Mouse (Mus musculus) lung, embryonic 15.5 days (tissue): ENCODE measurements around the gene Fam129b. TPM values are rescaled to one million over a fixed set of nuclear protein-coding genes. Genes with fewer than 3 reads are reported as not detected.
"Not testable (repeated sequence)": the region's sequence is repeated elsewhere in the genome, so short reads cannot be mapped to it uniquely, and the experiment has no call there.

Experiments used
- ATAC-seq: fragments of 200-750 bp; cut with Nextera tagmentation; 2 replicates; pipeline ENCODE4 v1.8.0; 2017; ENCODE audit warnings: moderate number of reproducible peaks, borderline replicate concordance; ENCODE audit not compliant: low FRiP score, low TSS enrichment; ENCODE audit errors: extremely low read depth
- H3K27ac ChIP-seq: fragments of 300-500 bp; sonication (generic); 2 replicates; pipeline ENCODE4 v1.5.1; 2015; ENCODE audit warnings: moderate library complexity, mild to moderate bottlenecking, inconsistent platforms
- H3K27me3 ChIP-seq: fragments of 300-500 bp; sonication (generic); 2 replicates; pipeline ENCODE4 v1.6.1; 2015; ENCODE audit warnings: inconsistent platforms
- H3K36me3 ChIP-seq: fragments of 300-500 bp; sonication (generic); 2 replicates; pipeline ENCODE4 v1.6.1; 2015; ENCODE audit warnings: inconsistent platforms
- H3K4me1 ChIP-seq: fragments of 300-500 bp; sonication (generic); 2 replicates; pipeline ENCODE4 v1.6.1; 2015; ENCODE audit warnings: inconsistent platforms
- H3K4me2 ChIP-seq: fragments of 300-500 bp; sonication (generic); 2 replicates; pipeline ENCODE4 v1.6.1; 2015; ENCODE audit warnings: inconsistent platforms, mild to moderate bottlenecking, moderate library complexity
- H3K4me3 ChIP-seq: fragments of 300-500 bp; sonication (generic); 2 replicates; pipeline ENCODE4 v1.5.1; 2015; ENCODE audit warnings: mild to moderate bottlenecking, inconsistent platforms
- H3K9ac ChIP-seq: fragments of 300-500 bp; sonication (generic); 2 replicates; pipeline ENCODE4 v1.6.1; 2015; ENCODE audit warnings: inconsistent platforms
- H3K9me3 ChIP-seq: fragments of 300-500 bp; sonication (generic); 2 replicates; pipeline ENCODE4 v1.6.1; 2016; ENCODE audit warnings: inconsistent platforms
- WGBS: fragments of 180-500 bp; shearing (Covaris S2); methylation state at CpG from one replicate; pipeline ENCODE4 v1.1.7; 2015; 5-methylcytosine and 5-hydroxymethylcytosine counted together
- polyA plus RNA-seq: library from polyadenylated mRNA; unstranded; fragments of >200 nt; fragmentation: Nextera tagmentation; extraction: Ambion mirVana; gene quantifications from 2 replicates; pipeline ENCODE4 v1.2.1, GENCODE M21; 2015

The Fam129b gene
- polyA plus RNA-seq, 1 experiment from 2014 or later, result 117 TPM

- H3K9ac ChIP-seq, result peak within 1 kb of the TSS; percentile 69
- no peaks in the 10 kb centered on the region for H3K9me3 ChIP-seq
- no peaks in the 10 kb centered on the region for H3K36me3 ChIP-seq
- H3K4me3 ChIP-seq, result peak within 1 kb of the TSS; percentile 74
- peak within 1 kb of the TSS; percentile 84 for H3K27ac ChIP-seq
- WGBS, result under 1% methylated on average over 63 of the region's 78 CpGs
- ATAC-seq, result peak; percentile 90
- peak within 1 kb of the TSS; percentile 93 for H3K4me2 ChIP-seq
- H3K4me1 ChIP-seq, result peaks cover 4% of the 10 kb centered on the region
- peaks cover 8% of the 10 kb centered on the region; the same call in 1 of the 2 replicates for H3K27me3 ChIP-seq
Measured at GRCm38 (mm10) chr2:32846805-32847467, 29.0 kb upstream of the Fam129b start, which contains the start of gene Stxbp1. TSS of gene Stxbp1 (minus strand) at chr2:32847245.

GRCm38 (mm10) chr2:32847468-32847821, 28.5 kb upstream of the Fam129b start:
- no peak for ATAC-seq
- peak overlapping the region; percentile 74 for H3K4me3 ChIP-seq
- H3K9me3 ChIP-seq, result no peaks in the 10 kb centered on the region
- no peak overlapping the region for H3K9ac ChIP-seq
- H3K36me3 ChIP-seq, result no peaks in the 10 kb centered on the region
- WGBS, result 42% methylated on average over 6 of the region's 6 CpGs
- no peak overlapping the region for H3K27ac ChIP-seq
- H3K4me2 ChIP-seq, result peak overlapping the region; percentile 93
- H3K4me1 ChIP-seq, result peaks cover 4% of the 10 kb centered on the region
- H3K27me3 ChIP-seq, result peaks cover 13% of the 10 kb centered on the region; the same call in 1 of the 2 replicates

- Histone ChIP-seq H3K36me3 (no peaks in the 10 kb centered on the region), H3K9ac (no peak overlapping the region), H3K9me3 (no peaks in the 10 kb centered on the region), H3K4me3 (no peak overlapping the region), H3K27me3 (peaks cover 15% of the 10 kb centered on the region; the same call in 1 of the 2 replicates), H3K4me2 (peak overlapping the region; percentile 31; the same call in 1 of the 2 replicates), H3K27ac (no peak overlapping the region), H3K4me1 (peaks cover 8% of the 10 kb centered on the region)
- no peak for ATAC-seq
- 2% methylated on average over 20 of the region's 20 CpGs for WGBS
Measured at GRCm38 (mm10) chr2:32852156-32852555, 23.8 kb upstream of the Fam129b start.

GRCm38 (mm10) chr2:32853716-32854115, 22.2 kb upstream of the Fam129b start:
- not testable (repeated sequence) for ATAC-seq, H3K4me2 ChIP-seq, H3K27ac ChIP-seq, H3K9ac ChIP-seq, H3K9me3 ChIP-seq, H3K4me3 ChIP-seq, H3K36me3 ChIP-seq, H3K4me1 ChIP-seq
- WGBS, result 66% methylated on average over 4 of the region's 4 CpGs
- H3K27me3 ChIP-seq, result peaks cover 15% of the 10 kb centered on the region; the same call in 1 of the 2 replicates

- 4% methylated on average over 8 of the region's 8 CpGs for WGBS
- H3K4me3 ChIP-seq, result no peak overlapping the region
- no peak overlapping the region for H3K9ac ChIP-seq
- peaks cover 3% of the 10 kb centered on the region; the same call in 1 of the 2 replicates for H3K4me1 ChIP-seq
- H3K36me3 ChIP-seq, result no peaks in the 10 kb centered on the region
- H3K4me2 ChIP-seq, result no peak overlapping the region
- ATAC-seq, result 0 out of 2 replicates have a peak, but pooled peaks have one; percentile 63
- H3K27me3 ChIP-seq, result peaks cover 15% of the 10 kb centered on the region; the same call in 1 of the 2 replicates
- H3K9me3 ChIP-seq, result no peaks in the 10 kb centered on the region
- H3K27ac ChIP-seq, result no peak overlapping the region
Measured at GRCm38 (mm10) chr2:32854206-32854605, 21.7 kb upstream of the Fam129b start.

GRCm38 (mm10) chr2:32855046-32855785, 20.7 kb upstream of the Fam129b start:
- Histone ChIP-seq H3K4me3 (no peak overlapping the region), H3K27me3 (peaks cover 15% of the 10 kb centered on the region; the same call in 1 of the 2 replicates), H3K27ac (no peak overlapping the region), H3K9ac (0 out of 2 replicates have a peak overlapping the region, but pooled peaks have one; percentile 4), H3K9me3 (no peaks in the 10 kb centered on the region), H3K4me1 (peaks cover 3% of the 10 kb centered on the region; the same call in 1 of the 2 replicates), H3K4me2 (no peak overlapping the region), H3K36me3 (no peaks in the 10 kb centered on the region)
- WGBS, result 52% methylated on average over 7 of the region's 7 CpGs
- no peak for ATAC-seq

- no peak overlapping the region for H3K4me2 ChIP-seq
- peaks cover 3% of the 10 kb centered on the region; the same call in 1 of the 2 replicates for H3K4me1 ChIP-seq
- no peaks in the 10 kb centered on the region for H3K9me3 ChIP-seq
- 0 out of 2 replicates have a peak overlapping the region, but pooled peaks have one; percentile 4 for H3K9ac ChIP-seq
- H3K27me3 ChIP-seq, result peaks cover 15% of the 10 kb centered on the region; the same call in 1 of the 2 replicates
- no peak overlapping the region for H3K27ac ChIP-seq
- H3K4me3 ChIP-seq, result no peak overlapping the region
- no peaks in the 10 kb centered on the region for H3K36me3 ChIP-seq
- WGBS, result 43% methylated on average over 5 of the region's 5 CpGs
- ATAC-seq, result 0 out of 2 replicates have a peak, but pooled peaks have one; percentile 7
Measured at GRCm38 (mm10) chr2:32855790-32856465, 20.0 kb upstream of the Fam129b start.

- Histone ChIP-seq H3K27ac (no peak overlapping the region), H3K4me3 (no peak overlapping the region), H3K4me2 (no peak overlapping the region), H3K27me3 (0 out of 2 replicates have a peak, but pooled peaks cover 1% of the 10 kb centered on the region), H3K9me3 (no peaks in the 10 kb centered on the region), H3K9ac (no peak overlapping the region), H3K4me1 (0 out of 2 replicates have a peak, but pooled peaks cover 3% of the 10 kb centered on the region), H3K36me3 (no peaks in the 10 kb centered on the region)
- WGBS, result under 1% methylated on average over 7 of the region's 7 CpGs
- ATAC-seq, result peak; percentile 69; the same call in 1 of the 2 replicates
Measured at GRCm38 (mm10) chr2:32857584-32857983, 18.3 kb upstream of the Fam129b start.

GRCm38 (mm10) chr2:32859010-32859621, 16.8 kb upstream of the Fam129b start:
- Histone ChIP-seq H3K27ac (no peak overlapping the region), H3K4me3 (no peak overlapping the region), H3K9me3 (no peaks in the 10 kb centered on the region), H3K36me3 (no peaks in the 10 kb centered on the region), H3K4me1 (0 out of 2 replicates have a peak, but pooled peaks cover under 1% of the 10 kb centered on the region), H3K4me2 (no peak overlapping the region), H3K9ac (no peak overlapping the region), H3K27me3 (no peaks in the 10 kb centered on the region)
- WGBS, result 39% methylated on average over 10 of the region's 10 CpGs
- ATAC-seq, result no peak

GRCm38 (mm10) chr2:32859622-32860012, 16.3 kb upstream of the Fam129b start:
- WGBS, result 75% methylated on average over 5 of the region's 5 CpGs
- no peak overlapping the region for H3K4me2 ChIP-seq

GRCm38 (mm10) chr2:32860799-32861198, 15.1 kb upstream of the Fam129b start:
- 84% methylated on average over 8 of the region's 8 CpGs for WGBS
- no peak for ATAC-seq

More at GRCm38 (mm10) chr2:32859622-32860012, 16.3 kb upstream of the Fam129b start:
- Histone ChIP-seq H3K27me3 (no peaks in the 10 kb centered on the region), H3K4me1 (no peaks in the 10 kb centered on the region), H3K27ac (no peak overlapping the region), H3K9ac (no peak overlapping the region), H3K4me3 (no peak overlapping the region), H3K36me3 (no peaks in the 10 kb centered on the region), H3K9me3 (no peaks in the 10 kb centered on the region)
- ATAC-seq, result no peak

More at GRCm38 (mm10) chr2:32860799-32861198, 15.1 kb upstream of the Fam129b start:
- Histone ChIP-seq H3K36me3 (no peaks in the 10 kb centered on the region), H3K27me3 (no peaks in the 10 kb centered on the region), H3K9me3 (no peaks in the 10 kb centered on the region), H3K4me3 (no peak overlapping the region), H3K27ac (no peak overlapping the region), H3K4me2 (no peak overlapping the region), H3K9ac (no peak overlapping the region), H3K4me1 (no peaks in the 10 kb centered on the region)
